Mouse (Mus musculus) forebrain, embryonic 13.5 days (tissue): ENCODE measurements at regions not wholly inside any gene's neighbourhood (a gene's known extent, or its start where the extent isn't known, plus 50 kb on each side); places are given as distances from the start of the nearest gene placed in this dataset.

ENCODE experiments used
- ATAC-seq: fragments of 200-750 bp; cut with Nextera tagmentation; 2 replicates; pipeline ENCODE4 v1.8.0; 2017
- H3K27ac ChIP-seq: fragments of 300-500 bp; sonication (generic); 2 replicates; pipeline ENCODE4 v1.5.1; 2015; ENCODE audit warnings: inconsistent platforms, mild to moderate bottlenecking, moderate library complexity
- H3K27me3 ChIP-seq: fragments of 300-500 bp; sonication (generic); 2 replicates; pipeline ENCODE4 v1.6.1; 2015; ENCODE audit warnings: mild to moderate bottlenecking, inconsistent platforms
- H3K36me3 ChIP-seq: fragments of 300-500 bp; sonication (generic); 2 replicates; pipeline ENCODE4 v1.6.1; 2015; ENCODE audit warnings: mild to moderate bottlenecking, inconsistent platforms; ENCODE audit not compliant: poor library complexity, severe bottlenecking
- H3K4me1 ChIP-seq: fragments of 300-500 bp; sonication (generic); 2 replicates; pipeline ENCODE4 v1.6.1; 2015; ENCODE audit warnings: inconsistent platforms
- H3K4me2 ChIP-seq: fragments of 300-500 bp; sonication (generic); 2 replicates; pipeline ENCODE4 v1.6.1; 2015; ENCODE audit warnings: inconsistent platforms, mild to moderate bottlenecking, moderate library complexity
- H3K4me3 ChIP-seq: fragments of 300-500 bp; sonication (generic); 2 replicates; pipeline ENCODE4 v1.5.1; 2015; ENCODE audit warnings: mild to moderate bottlenecking, inconsistent platforms
- H3K9ac ChIP-seq: fragments of 300-500 bp; sonication (generic); 2 replicates; pipeline ENCODE4 v1.6.1; 2015; ENCODE audit warnings: mild to moderate bottlenecking, inconsistent platforms
- H3K9me3 ChIP-seq: fragments of 300-500 bp; sonication (generic); replicated peaks from 2 replicates; pipeline ENCODE4 v1.6.1; 2016; ENCODE audit warnings: inconsistent platforms
- WGBS: fragments of 180-500 bp; shearing (Covaris S2); methylation state at CpG from one replicate; pipeline ENCODE4 v1.1.7; 2015; 5-methylcytosine and 5-hydroxymethylcytosine counted together

DNA sequence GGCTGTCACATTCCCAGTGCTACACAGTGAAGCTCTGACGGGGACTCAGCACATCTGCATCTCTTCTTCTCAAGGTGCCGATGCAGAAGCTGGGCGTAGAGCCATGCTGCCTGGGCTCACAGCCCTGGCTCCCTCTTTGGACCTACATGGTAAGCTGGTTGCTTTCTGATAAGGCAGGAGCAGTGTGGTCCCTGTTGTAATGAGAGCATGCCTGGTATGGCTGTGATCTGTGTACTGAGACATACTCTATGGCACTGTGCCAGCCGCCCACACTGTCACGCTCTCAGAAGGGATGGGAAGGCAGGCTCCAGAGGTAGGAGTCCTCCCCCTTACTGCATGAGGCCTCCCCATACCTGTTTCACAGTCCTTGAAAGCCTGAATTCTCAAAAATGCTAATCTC, 430.6 kb upstream of the Kcnab2 start:
- no peak overlapping the region for H3K4me3 ChIP-seq
- no peak overlapping the region for H3K27ac ChIP-seq
- H3K9ac ChIP-seq, result no peak overlapping the region
- peaks cover 11% of the 10 kb centered on the region; the same call in 1 of the 2 replicates for H3K27me3 ChIP-seq
- WGBS, result 66% methylated on average over 5 of the region's 5 CpGs
- peaks cover 7% of the 10 kb centered on the region for H3K4me1 ChIP-seq
- no peaks in the 10 kb centered on the region for H3K9me3 ChIP-seq
- H3K36me3 ChIP-seq, result no peaks in the 10 kb centered on the region
- ATAC-seq, result no peak
- no peak overlapping the region for H3K4me2 ChIP-seq

DNA sequence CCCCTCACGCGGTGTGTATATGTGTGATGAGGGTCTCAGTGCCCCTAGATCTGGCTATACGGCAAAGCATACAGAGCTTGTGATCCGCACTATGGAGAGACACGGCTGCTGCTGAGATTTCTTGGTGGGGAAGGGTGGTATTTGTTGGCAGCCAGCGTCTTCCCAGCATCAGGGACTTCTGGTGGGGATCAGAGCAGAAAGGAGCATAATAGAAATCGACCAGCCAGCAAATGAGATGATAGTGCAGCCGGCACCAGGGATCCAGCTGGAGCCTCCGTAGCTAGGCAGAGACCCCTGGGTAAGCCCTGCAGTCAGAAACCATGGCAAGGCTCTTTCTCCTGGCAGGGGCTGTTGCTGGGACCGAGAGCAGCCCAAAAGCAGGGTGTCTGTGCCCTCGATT, 425.2 kb upstream of the Kcnab2 start:
- no peak overlapping the region for H3K27ac ChIP-seq
- no peak overlapping the region for H3K4me2 ChIP-seq
- H3K4me3 ChIP-seq, result no peak overlapping the region
- H3K4me1 ChIP-seq, result peaks cover 12% of the 10 kb centered on the region
- no peak overlapping the region for H3K9ac ChIP-seq
- H3K9me3 ChIP-seq, result no peaks in the 10 kb centered on the region
- no peaks in the 10 kb centered on the region for H3K36me3 ChIP-seq
- no peaks in the 10 kb centered on the region for H3K27me3 ChIP-seq
- no peak for ATAC-seq
- 54% methylated on average over 11 of the region's 11 CpGs for WGBS

DNA sequence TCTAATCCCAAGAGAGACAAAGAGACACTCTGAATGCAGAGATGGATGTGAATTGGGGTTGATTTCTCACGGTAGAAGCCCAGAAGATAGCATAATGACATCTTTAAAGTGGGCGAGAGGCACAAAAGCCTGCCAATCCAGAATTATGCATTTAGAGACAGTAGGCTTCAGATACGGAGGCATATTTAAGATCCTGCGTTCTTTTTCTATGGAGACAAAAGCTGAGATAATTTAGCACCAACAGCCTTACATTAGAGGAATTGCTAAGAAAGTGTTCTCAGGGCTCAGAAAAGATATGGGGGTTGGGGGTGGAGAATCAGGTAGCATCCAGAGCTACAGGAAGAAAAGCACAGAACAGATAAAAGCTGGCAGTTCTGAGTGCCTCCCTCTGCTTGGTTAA, 422.4 kb upstream of the Kcnab2 start:
- no peaks in the 10 kb centered on the region for H3K27me3 ChIP-seq
- no peaks in the 10 kb centered on the region for H3K9me3 ChIP-seq
- ATAC-seq, result no peak
- H3K36me3 ChIP-seq, result no peaks in the 10 kb centered on the region
- H3K9ac ChIP-seq, result no peak overlapping the region
- no peak overlapping the region for H3K4me3 ChIP-seq
- WGBS, result 39% methylated on average over 4 of the region's 4 CpGs
- no peak overlapping the region for H3K27ac ChIP-seq
- H3K4me2 ChIP-seq, result no peak overlapping the region
- H3K4me1 ChIP-seq, result peaks cover 12% of the 10 kb centered on the region

DNA sequence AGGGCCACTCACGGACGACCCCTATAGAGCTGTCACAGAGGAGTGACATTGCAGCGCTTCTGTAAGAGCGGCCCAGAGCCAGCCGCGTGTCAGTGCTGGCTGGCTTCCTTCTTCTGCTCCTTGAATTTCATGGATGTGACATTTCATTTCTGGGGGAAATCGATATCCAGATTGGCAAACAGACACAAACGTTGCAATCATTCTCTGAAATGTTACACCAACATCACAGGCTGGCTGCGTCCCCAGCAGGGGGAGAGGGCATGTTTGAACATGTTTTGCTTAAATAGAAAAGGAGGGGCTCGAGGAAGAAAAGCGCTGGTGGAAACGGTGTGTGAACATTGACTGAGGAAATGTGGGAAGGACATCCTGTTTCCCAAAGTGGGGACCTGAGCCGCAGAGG, 417.4 kb upstream of the Kcnab2 start:
- Histone ChIP-seq H3K27me3 (no peaks in the 10 kb centered on the region), H3K27ac (no peak overlapping the region), H3K4me2 (no peak overlapping the region), H3K4me3 (no peak overlapping the region), H3K9me3 (no peaks in the 10 kb centered on the region; the same call in 1 of the 2 replicates), H3K9ac (no peak overlapping the region), H3K36me3 (no peaks in the 10 kb centered on the region), H3K4me1 (peaks cover 4% of the 10 kb centered on the region; the same call in 1 of the 2 replicates)
- ATAC-seq, result no peak
- 78% methylated on average over 13 of the region's 13 CpGs for WGBS

DNA sequence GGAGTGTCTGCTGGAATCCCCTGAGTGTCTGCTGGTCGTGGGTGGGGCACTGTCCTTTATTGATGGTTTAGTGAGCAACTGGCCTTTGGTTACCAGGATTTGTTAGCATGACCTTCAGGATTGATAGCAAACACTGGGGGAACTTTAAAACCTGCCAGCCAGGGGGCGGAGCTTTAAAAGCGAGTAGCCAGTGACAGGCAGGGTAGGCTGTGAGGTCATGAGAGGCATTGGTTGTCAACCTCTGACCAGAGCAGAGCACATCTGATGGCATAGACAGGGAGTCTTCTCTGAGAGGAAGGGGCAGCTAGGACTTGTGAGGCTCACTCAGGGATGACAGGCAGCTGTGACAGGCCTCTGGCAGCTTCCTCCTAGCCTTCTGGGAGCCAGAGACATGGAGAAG, 415.3 kb upstream of the Kcnab2 start:
- Histone ChIP-seq H3K4me1 (no peaks in the 10 kb centered on the region), H3K4me3 (no peak overlapping the region), H3K27ac (no peak overlapping the region), H3K27me3 (no peaks in the 10 kb centered on the region), H3K9ac (no peak overlapping the region), H3K9me3 (no peaks in the 10 kb centered on the region; the same call in 1 of the 2 replicates), H3K4me2 (no peak overlapping the region), H3K36me3 (no peaks in the 10 kb centered on the region)
- WGBS, result 87% methylated on average over 3 of the region's 3 CpGs
- ATAC-seq, result no peak

DNA sequence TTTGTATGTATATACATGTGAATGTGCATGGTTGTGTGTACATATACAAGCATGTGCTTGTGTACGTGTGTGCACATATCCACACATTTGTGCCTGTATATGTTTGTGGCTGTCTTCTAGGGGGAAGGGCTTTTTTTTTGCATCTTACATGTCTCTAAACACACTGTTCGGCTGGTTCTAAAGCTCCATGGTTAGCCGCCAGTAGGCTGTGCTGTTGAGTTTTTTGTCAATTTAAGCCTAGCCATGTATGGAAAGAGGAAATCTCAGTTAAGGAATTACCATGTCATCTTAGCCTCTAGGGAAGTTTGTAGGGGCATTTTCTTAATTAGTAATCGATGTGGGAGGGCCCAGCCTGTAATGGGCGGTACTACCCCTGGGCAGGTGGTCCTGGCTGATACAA, 411.5 kb upstream of the Kcnab2 start:
- Histone ChIP-seq H3K9ac (no peak overlapping the region), H3K27me3 (no peaks in the 10 kb centered on the region), H3K4me3 (no peak overlapping the region), H3K27ac (no peak overlapping the region), H3K36me3 (no peaks in the 10 kb centered on the region), H3K9me3 (no peaks in the 10 kb centered on the region; the same call in 1 of the 2 replicates), H3K4me1 (no peaks in the 10 kb centered on the region), H3K4me2 (no peak overlapping the region)
- no peak for ATAC-seq
- 83% methylated on average over 5 of the region's 5 CpGs for WGBS

DNA sequence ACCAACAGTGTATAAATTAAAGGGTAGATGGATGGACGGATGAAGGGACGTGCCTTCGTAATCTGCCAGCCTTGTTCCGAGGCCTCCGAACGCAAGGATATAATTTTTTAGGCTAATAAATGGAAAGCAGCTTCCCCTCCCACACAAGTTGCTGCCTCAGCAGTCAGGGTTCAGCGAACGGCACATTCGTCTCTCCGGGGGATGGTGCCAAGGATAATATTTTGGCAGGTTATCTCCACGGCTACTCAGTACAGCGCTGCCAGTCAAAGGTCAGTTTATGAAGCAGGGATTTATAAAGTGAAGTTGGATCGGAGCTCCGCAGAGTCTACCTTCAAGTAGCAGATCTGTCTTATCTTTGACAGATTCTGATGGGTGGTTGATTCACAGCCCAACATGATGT, 410.6 kb upstream of the Kcnab2 start:
- H3K4me3 ChIP-seq, result no peak overlapping the region
- ATAC-seq, result no peak
- no peak overlapping the region for H3K4me2 ChIP-seq
- H3K27ac ChIP-seq, result no peak overlapping the region
- H3K9ac ChIP-seq, result no peak overlapping the region
- 79% methylated on average over 14 of the region's 14 CpGs for WGBS
- H3K4me1 ChIP-seq, result no peaks in the 10 kb centered on the region
- no peaks in the 10 kb centered on the region for H3K36me3 ChIP-seq
- H3K27me3 ChIP-seq, result no peaks in the 10 kb centered on the region
- H3K9me3 ChIP-seq, result no peaks in the 10 kb centered on the region; the same call in 1 of the 2 replicates

DNA sequence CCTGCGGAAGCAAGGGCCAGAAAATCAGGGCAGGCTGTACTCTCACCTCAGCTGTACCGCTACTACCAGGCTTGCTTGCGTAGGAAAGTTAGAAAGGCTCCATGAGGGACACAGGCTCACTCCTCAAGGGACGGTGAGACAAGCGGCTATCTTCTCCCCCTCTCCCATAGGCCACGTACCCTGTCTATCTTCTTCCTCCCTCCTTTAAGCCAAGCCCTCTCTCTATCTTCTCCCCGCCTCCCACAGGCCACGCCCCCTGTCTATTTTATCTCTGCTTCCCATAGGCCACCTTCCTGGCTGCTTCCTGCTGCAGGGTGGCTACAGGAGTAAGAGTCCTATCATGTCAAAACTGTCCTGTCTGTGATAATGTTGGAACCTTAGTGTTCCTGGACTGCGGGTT, 409.1 kb upstream of the Kcnab2 start:
- Histone ChIP-seq H3K9me3 (no peaks in the 10 kb centered on the region; the same call in 1 of the 2 replicates), H3K9ac (no peak overlapping the region), H3K4me2 (no peak overlapping the region), H3K27me3 (no peaks in the 10 kb centered on the region), H3K36me3 (no peaks in the 10 kb centered on the region), H3K27ac (no peak overlapping the region), H3K4me1 (no peaks in the 10 kb centered on the region), H3K4me3 (no peak overlapping the region)
- ATAC-seq, result no peak
- WGBS, result 77% methylated on average over 9 of the region's 9 CpGs

DNA sequence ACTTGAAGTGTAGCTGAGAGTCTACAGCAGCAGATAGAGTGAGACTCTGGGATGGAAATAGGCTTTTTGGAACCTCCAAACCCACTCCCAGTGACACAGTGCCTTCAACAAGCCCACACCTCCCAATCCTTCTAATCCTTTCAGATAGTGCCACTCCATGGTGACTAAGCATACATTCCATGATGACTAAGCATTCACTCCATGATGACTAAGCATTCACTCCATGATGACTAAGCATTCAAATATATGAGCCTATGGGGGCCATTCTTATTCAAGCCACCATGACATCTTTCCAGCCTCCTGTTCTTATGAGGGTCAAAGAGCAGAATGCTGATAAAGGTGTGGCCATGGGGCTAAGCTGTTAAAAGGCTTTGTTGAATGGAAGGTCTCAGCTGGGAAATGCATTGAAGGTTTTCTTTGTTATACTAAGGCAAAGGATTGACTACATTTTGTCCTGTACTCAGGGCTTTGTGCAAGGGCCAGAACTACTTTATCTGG, 403.8 kb upstream of the Kcnab2 start:
- Histone ChIP-seq H3K4me1 (peaks cover 9% of the 10 kb centered on the region; the same call in 1 of the 2 replicates), H3K9ac (no peak overlapping the region), H3K9me3 (peaks cover 6% of the 10 kb centered on the region), H3K27ac (no peak overlapping the region), H3K4me2 (no peak overlapping the region), H3K4me3 (no peak overlapping the region), H3K36me3 (no peaks in the 10 kb centered on the region), H3K27me3 (no peaks in the 10 kb centered on the region)
- ATAC-seq, result no peak

DNA sequence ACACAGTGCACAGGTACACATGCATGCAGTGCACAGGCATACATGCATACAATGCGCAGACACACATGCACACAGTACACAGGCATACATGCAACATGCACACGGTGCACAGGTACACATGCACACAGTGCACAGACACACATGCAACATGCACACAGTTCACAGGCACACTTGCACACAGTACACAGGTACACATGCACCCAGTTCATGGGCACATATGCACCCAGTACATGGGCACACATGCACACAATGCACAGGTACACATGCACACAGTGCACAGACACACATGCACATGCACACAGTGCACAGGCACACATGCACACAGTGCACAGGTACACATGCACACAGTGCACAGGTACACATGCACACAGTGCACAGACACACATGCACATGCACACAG, 402.7 kb upstream of the Kcnab2 start:
- no peaks in the 10 kb centered on the region for H3K36me3 ChIP-seq
- WGBS, result 96% methylated on average over 2 of the region's 2 CpGs
- no peak overlapping the region for H3K4me2 ChIP-seq
- H3K9ac ChIP-seq, result no peak overlapping the region
- H3K27me3 ChIP-seq, result no peaks in the 10 kb centered on the region
- H3K27ac ChIP-seq, result no peak overlapping the region
- H3K4me1 ChIP-seq, result peaks cover 9% of the 10 kb centered on the region; the same call in 1 of the 2 replicates
- H3K9me3 ChIP-seq, result peaks cover 6% of the 10 kb centered on the region
- no peak overlapping the region for H3K4me3 ChIP-seq
- ATAC-seq, result no peak

DNA sequence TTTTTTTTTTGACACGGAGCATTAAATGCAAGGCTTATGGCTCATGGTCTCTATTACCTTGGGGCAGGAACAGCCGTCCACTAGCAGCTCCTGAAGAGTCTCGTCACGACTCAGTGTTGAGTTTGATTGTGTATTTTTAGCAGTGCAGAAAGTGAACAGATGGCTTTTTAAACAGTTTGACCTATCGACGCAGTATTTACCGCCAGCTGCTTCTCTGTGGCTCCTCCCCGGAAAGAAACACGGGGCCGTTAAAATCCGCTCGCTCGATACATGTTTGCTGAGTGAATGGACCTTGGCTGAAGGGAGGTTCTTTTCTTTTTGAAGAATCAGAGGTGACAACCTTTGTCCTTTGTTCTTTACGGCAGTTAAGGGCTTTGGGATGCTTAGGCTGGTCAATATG, 401.3 kb upstream of the Kcnab2 start:
- H3K27ac ChIP-seq, result no peak overlapping the region
- no peak for ATAC-seq
- WGBS, result 50% methylated on average over 14 of the region's 14 CpGs

DNA sequence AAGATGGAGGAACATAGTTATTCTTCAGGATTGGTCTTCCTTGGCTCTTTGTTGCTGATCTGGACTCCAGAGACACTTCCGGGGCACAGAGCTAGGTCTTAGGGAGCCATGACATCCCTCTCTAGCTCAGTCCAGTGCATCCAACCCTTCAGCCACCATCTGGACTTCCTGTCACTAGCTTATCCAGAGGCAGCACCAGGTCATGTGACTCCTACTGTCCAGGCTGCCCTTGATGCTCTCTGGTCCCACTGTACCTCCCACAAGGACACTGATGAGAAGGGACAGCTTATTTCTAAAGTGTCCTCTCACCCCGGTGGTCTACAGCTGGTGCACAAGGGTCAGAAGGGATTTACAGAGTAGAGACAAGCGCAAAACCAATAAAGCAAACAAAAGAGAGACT, 400.7 kb upstream of the Kcnab2 start:
- 81% methylated on average over 3 of the region's 3 CpGs for WGBS
- ATAC-seq, result no peak
- no peak overlapping the region for H3K4me3 ChIP-seq
- no peak overlapping the region for H3K9ac ChIP-seq
- peaks cover 6% of the 10 kb centered on the region for H3K9me3 ChIP-seq
- H3K4me2 ChIP-seq, result no peak overlapping the region
- H3K4me1 ChIP-seq, result peaks cover 9% of the 10 kb centered on the region; the same call in 1 of the 2 replicates
- H3K36me3 ChIP-seq, result no peaks in the 10 kb centered on the region
- no peaks in the 10 kb centered on the region for H3K27me3 ChIP-seq
- H3K27ac ChIP-seq, result no peak overlapping the region

More for the DNA sequence above, 401.3 kb upstream of the Kcnab2 start:
- Histone ChIP-seq H3K9ac (no peak overlapping the region), H3K4me2 (no peak overlapping the region), H3K9me3 (peaks cover 6% of the 10 kb centered on the region), H3K4me1 (peaks cover 9% of the 10 kb centered on the region; the same call in 1 of the 2 replicates), H3K27me3 (no peaks in the 10 kb centered on the region), H3K4me3 (no peak overlapping the region), H3K36me3 (no peaks in the 10 kb centered on the region)

DNA sequence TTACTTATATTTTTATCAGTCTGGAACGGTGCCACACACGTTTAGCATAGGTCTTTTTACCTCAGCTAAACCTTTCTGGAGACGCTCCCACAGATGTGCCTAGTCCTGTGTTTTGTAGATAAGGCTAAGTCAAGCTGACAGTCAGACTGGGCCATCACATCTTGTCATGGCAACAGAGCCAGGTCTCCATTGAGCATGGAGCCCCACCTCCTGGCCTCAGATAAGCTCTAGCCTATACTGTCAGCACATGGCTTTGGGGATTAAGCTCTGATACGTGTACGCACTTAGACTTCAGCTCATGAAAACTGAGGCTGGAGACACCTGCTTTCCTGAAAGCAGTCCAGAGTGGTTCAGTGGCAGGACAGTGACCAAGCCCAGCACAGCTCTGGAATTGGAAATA, 392.4 kb upstream of the Kcnab2 start:
- no peaks in the 10 kb centered on the region for H3K27me3 ChIP-seq
- 88% methylated on average over 5 of the region's 5 CpGs for WGBS
- no peaks in the 10 kb centered on the region for H3K36me3 ChIP-seq
- no peak overlapping the region for H3K9ac ChIP-seq
- H3K9me3 ChIP-seq, result 0 out of 2 replicates have a peak, but pooled peaks cover 3% of the 10 kb centered on the region
- no peak overlapping the region for H3K4me2 ChIP-seq
- no peak overlapping the region for H3K27ac ChIP-seq
- no peak for ATAC-seq
- H3K4me1 ChIP-seq, result 0 out of 2 replicates have a peak, but pooled peaks cover 4% of the 10 kb centered on the region
- no peak overlapping the region for H3K4me3 ChIP-seq
